Mouse (Mus musculus): ENCODE measurements around the gene Fras1.

Gene Fras1

GRCm38 (mm10) chr5:96471995-96472394 is 98.2 kb downstream of the Fras1 start:
- in situ Hi-C loops (cut with MboI; ENCODE audit: unreplicated experiment in 2 of 2): no loop called here

GRCm38 (mm10) chr5:96475488-96475887 is 101.7 kb downstream of the Fras1 start:
- in situ Hi-C loops (cut with MboI; ENCODE audit: unreplicated experiment in 2 of 2): no loop called here

- in situ Hi-C loops (cut with MboI; ENCODE audit: unreplicated experiment in 2 of 2): no loop called here
Observed at GRCm38 (mm10) chr5:96479003-96479402, 105.2 kb downstream of the Fras1 start.

- in situ Hi-C loops (cut with MboI; ENCODE audit: unreplicated experiment in 2 of 2): no loop called here
Observed at GRCm38 (mm10) chr5:96481159-96481558, 107.4 kb downstream of the Fras1 start.

GRCm38 (mm10) chr5:96482054-96482453 is 108.3 kb downstream of the Fras1 start:
- in situ Hi-C loops (cut with MboI; ENCODE audit: unreplicated experiment in 2 of 2): no loop called here

GRCm38 (mm10) chr5:96492497-96492896 is 118.7 kb downstream of the Fras1 start:
- in situ Hi-C loops (cut with MboI; ENCODE audit: unreplicated experiment in 2 of 2): no loop called here

- in situ Hi-C loops (cut with MboI; ENCODE audit: unreplicated experiment in 2 of 2): no loop called here
Observed at GRCm38 (mm10) chr5:96494502-96495292, 120.9 kb downstream of the Fras1 start.

GRCm38 (mm10) chr5:96498083-96498482 is 124.3 kb downstream of the Fras1 start:
- in situ Hi-C loops (cut with MboI; ENCODE audit: unreplicated experiment in 2 of 2): no loop called here

GRCm38 (mm10) chr5:96501783-96502182 is 128.0 kb downstream of the Fras1 start:
- in situ Hi-C loops (cut with MboI; ENCODE audit: unreplicated experiment in 2 of 2): no loop called here

- in situ Hi-C loops (cut with MboI; ENCODE audit: unreplicated experiment in 2 of 2): no loop called here
Observed at GRCm38 (mm10) chr5:96502400-96502799, 128.6 kb downstream of the Fras1 start.

- in situ Hi-C loops (cut with MboI; ENCODE audit: unreplicated experiment in 2 of 2): no loop called here
Observed at GRCm38 (mm10) chr5:96511005-96511404, 137.2 kb downstream of the Fras1 start.

GRCm38 (mm10) chr5:96513327-96513726 is 139.6 kb downstream of the Fras1 start:
- in situ Hi-C loops (cut with MboI; ENCODE audit: unreplicated experiment in 2 of 2): no loop called here

- in situ Hi-C loops (cut with MboI; ENCODE audit: unreplicated experiment in 2 of 2): no loop called here
Observed at GRCm38 (mm10) chr5:96515860-96516311, 142.1 kb downstream of the Fras1 start.

GRCm38 (mm10) chr5:96516329-96516728 is 142.6 kb downstream of the Fras1 start:
- in situ Hi-C loops (cut with MboI; ENCODE audit: unreplicated experiment in 2 of 2): no loop called here

- in situ Hi-C loops (cut with MboI; ENCODE audit: unreplicated experiment in 2 of 2): no loop called here
Observed at GRCm38 (mm10) chr5:96521541-96521940, 147.8 kb downstream of the Fras1 start.

GRCm38 (mm10) chr5:96522909-96523409 is 149.2 kb downstream of the Fras1 start:
- in situ Hi-C loops (cut with MboI; ENCODE audit: unreplicated experiment in 2 of 2): no loop called here

- in situ Hi-C loops (cut with MboI; ENCODE audit: unreplicated experiment in 2 of 2): no loop called here
Observed at GRCm38 (mm10) chr5:96528296-96528695, 154.5 kb downstream of the Fras1 start.

- in situ Hi-C loops (cut with MboI; ENCODE audit: unreplicated experiment in 2 of 2): no loop called here
Observed at GRCm38 (mm10) chr5:96530516-96530915, 156.8 kb downstream of the Fras1 start.

- in situ Hi-C loops (cut with MboI; ENCODE audit: unreplicated experiment in 2 of 2): no loop called here
Observed at GRCm38 (mm10) chr5:96531962-96532361, 158.2 kb downstream of the Fras1 start.

- in situ Hi-C loops (cut with MboI; ENCODE audit: unreplicated experiment in 2 of 2): no loop called here
Observed at GRCm38 (mm10) chr5:96536527-96536926, 162.8 kb downstream of the Fras1 start.

GRCm38 (mm10) chr5:96536937-96537336 is 163.2 kb downstream of the Fras1 start:
- in situ Hi-C loops (cut with MboI; ENCODE audit: unreplicated experiment in 2 of 2): no loop called here

- in situ Hi-C loops (cut with MboI; ENCODE audit: unreplicated experiment in 2 of 2): no loop called here
Observed at GRCm38 (mm10) chr5:96544112-96544511, 170.4 kb downstream of the Fras1 start.

Measured in v-Abl transformed pro-B cells (cell line).